Mouse (Mus musculus) adrenal gland, adult 10 weeks (tissue): ENCODE results near the gene Cog3. TPM values are rescaled to one million over a fixed set of nuclear protein-coding genes. Genes with fewer than 3 reads are reported as not detected.

Source experiments
- polyA plus RNA-seq: library from polyadenylated mRNA; stranded (reverse); fragments of 350-450 nt; fragmentation: Illumina TruSeq; extraction: RNeasy Lipid Tissue Mini Kit (QIAGEN cat#74804); gene quantifications from one replicate; pipeline ENCODE4 v1.2.3, GENCODE M21; 2014; ENCODE audit warnings: low read depth, low replicate concordance

Cog3 gene
- polyA plus RNA-seq = 36.6 TPM

GRCm38 (mm10) chr14:75753991-75754817 lies at the start of gene Cog3:
Gene Cog3 (minus strand): TSS chr14:75754517.

GRCm38 (mm10) chr14:75786868-75787793 lies 32.8 kb upstream of the Cog3 start, which contains the start of gene Slc25a30:
Gene Slc25a30 (minus strand): TSS chr14:75787037.

Other genes starting within 250 kb of the Cog3 start
- gene Spert, start 161.4 kb downstream of the Cog3 start, polyA plus RNA-seq = not detected
- not detected for gene Erich6b, start 112.3 kb downstream of the Cog3 start, polyA plus RNA-seq
- 100 TPM for gene Slc25a30, start 32.5 kb upstream of the Cog3 start, polyA plus RNA-seq
- gene Tpt1, start 90.6 kb upstream of the Cog3 start, polyA plus RNA-seq = 10,763 TPM
- not detected for gene Kctd4, start 200.5 kb upstream of the Cog3 start, polyA plus RNA-seq